In genomic region chr17:32113255-32113522, GRCm38 (mm10) we compare ENCODE assay signal across 8 mouse cellular contexts. TPM values are rescaled to one million over a fixed set of nuclear protein-coding genes. Genes with fewer than 3 reads are reported as not detected.
A peak's percentile ranks its signal among the peaks of the same experiment; 100 is the strongest.
DNase-seq lines count a peak whose midpoint lies in the region; ATAC-seq lines count a peak whose summit lies in the region.

No protein-coding gene starts in this region.

- ATAC-seq in heart, embryonic 11.5 days (replicated peaks; ENCODE audit: insufficient number of reproducible peaks, low FRiP score, low TSS enrichment): peak; percentile 33
- 0 out of 2 replicates have a peak, but pooled peaks have one; percentile 9 for ATAC-seq in hindbrain, embryonic 14.5 days (ENCODE audit: low FRiP score)
- ATAC-seq in midbrain, embryonic 12.5 days (ENCODE audit: low FRiP score, low read depth): peak; percentile 23; the same call in 1 of the 2 replicates

- no peaks in the 10 kb centered on the region for H3K9me3 ChIP-seq in heart, embryonic 11.5 days (replicated peaks; ENCODE audit: control insufficient read depth, low read length)
- no peaks in the 10 kb centered on the region for H3K9me3 ChIP-seq in hindbrain, embryonic 14.5 days (ENCODE audit: control insufficient read depth, low read length)
- H3K9me3 ChIP-seq in midbrain, embryonic 12.5 days: no peaks in the 10 kb centered on the region

- H3K27me3 ChIP-seq in heart, embryonic 11.5 days (ENCODE audit: control insufficient read depth, insufficient read depth, low read length): peaks cover 6% of the 10 kb centered on the region; the same call in 1 of the 2 replicates
- 0 out of 2 replicates have a peak, but pooled peaks cover 7% of the 10 kb centered on the region for H3K27me3 ChIP-seq in hindbrain, embryonic 14.5 days (ENCODE audit: control insufficient read depth, insufficient read depth, low read length)
- peaks cover 42% of the 10 kb centered on the region for H3K27me3 ChIP-seq in midbrain, embryonic 12.5 days

- DNase-seq in heart, postnatal 4 days: no peak
- peak; percentile 81 for DNase-seq in R1 (ENCODE audit: low read depth, low spot score)
- DNase-seq in hindbrain, embryonic 14.5 days (ENCODE audit: low spot score): no peak
- DNase-seq in testis, postnatal 10 days (ENCODE audit: low spot score): no peak
- DNase-seq in cerebellum, adult 11-12 months: no peak
- no peak for DNase-seq in cerebellum, postnatal 25 days

- peak overlapping the region; percentile 94 for H3K4me2 ChIP-seq in heart, embryonic 11.5 days
- peak overlapping the region; percentile 99 for H3K4me2 ChIP-seq in hindbrain, embryonic 14.5 days (replicated peaks)
- peak overlapping the region; percentile 94 for H3K4me2 ChIP-seq in midbrain, embryonic 12.5 days (replicated peaks)

- H3K9ac ChIP-seq in heart, embryonic 11.5 days (ENCODE audit: low read depth, low read length): peak overlapping the region; percentile 70
- peak overlapping the region; percentile 67 for H3K9ac ChIP-seq in hindbrain, embryonic 14.5 days
- H3K9ac ChIP-seq in midbrain, embryonic 12.5 days (replicated peaks): peak overlapping the region; percentile 50; the same call in 1 of the 2 replicates

- H3K36me3 ChIP-seq in heart, embryonic 11.5 days (ENCODE audit: control insufficient read depth, insufficient read depth, low read length): no peaks in the 10 kb centered on the region
- H3K36me3 ChIP-seq in hindbrain, embryonic 14.5 days (replicated peaks; ENCODE audit: control insufficient read depth, insufficient read depth): no peaks in the 10 kb centered on the region
- H3K36me3 ChIP-seq in midbrain, embryonic 12.5 days: no peaks in the 10 kb centered on the region

- H3K4me3 ChIP-seq in heart, embryonic 11.5 days (ENCODE audit: low read depth, low read length): peak overlapping the region; percentile 50
- H3K4me3 ChIP-seq in hindbrain, embryonic 14.5 days (replicated peaks; ENCODE audit: low read length): peak overlapping the region; percentile 45
- peak overlapping the region; percentile 48 for H3K4me3 ChIP-seq in midbrain, embryonic 12.5 days

- H3K27ac ChIP-seq in heart, embryonic 11.5 days (ENCODE audit: low read depth, low read length): peak overlapping the region; percentile 57; the same call in 1 of the 2 replicates
- no peak overlapping the region for H3K27ac ChIP-seq in hindbrain, embryonic 14.5 days
- H3K27ac ChIP-seq in midbrain, embryonic 12.5 days (replicated peaks): no peak overlapping the region

- 4% methylated on average over 8 of the region's 8 CpGs for WGBS in heart, embryonic 11.5 days (ENCODE audit: insufficient replicate concordance)
- WGBS in hindbrain, embryonic 14.5 days: 5% methylated on average over 8 of the region's 8 CpGs
- 5% methylated on average over 8 of the region's 8 CpGs for WGBS in midbrain, embryonic 12.5 days

- H3K4me1 ChIP-seq in heart, embryonic 11.5 days (ENCODE audit: control insufficient read depth, insufficient read depth, low read length): peaks cover 11% of the 10 kb centered on the region
- peaks cover 13% of the 10 kb centered on the region for H3K4me1 ChIP-seq in hindbrain, embryonic 14.5 days (replicated peaks; ENCODE audit: control insufficient read depth, insufficient read depth, low read length)
- peaks cover 19% of the 10 kb centered on the region for H3K4me1 ChIP-seq in midbrain, embryonic 12.5 days

RNA-seq across cellular contexts. Expression of gene Notch3, which starts 53.5 kb away (rescaled TPM):
- 6.8 and 6.9 TPM in 2 replicates for polyA plus RNA-seq in heart, embryonic 11.5 days (2014; fragmentation: Nextera tagmentation; extraction: Ambion mirVana)
- total RNA-seq in heart, postnatal 4 days (2021): 10 to 100 TPM; 51.5 to 52.3 TPM
- polyA plus RNA-seq in hindbrain, embryonic 14.5 days (2014; fragmentation: Nextera tagmentation; extraction: Ambion mirVana): 8.1 and 9.8 TPM in 2 replicates
- 26.8 and 30.6 TPM in 2 replicates for polyA plus RNA-seq in midbrain, embryonic 12.5 days (2016; fragmentation: Nextera tagmentation; extraction: Ambion mirVana)
